Mouse (Mus musculus) liver (tissue): ENCODE results near the gene Gimap7.
"Not testable (repeated sequence)": the region's sequence is repeated elsewhere in the genome, so short reads cannot be mapped to it uniquely, and the experiment has no call there.

Experiments
- DNase-seq: peaks from one replicate; pipeline ENCODE4 v3.0.0-alpha.2; 2020; ENCODE audit warnings: mixed read lengths

Gene Gimap7

GRCm38 (mm10) chr6:48718455-48718854, at the start of gene Gimap7, which contains the start of gene Gm28053:
TSS of gene Gimap7 (plus strand) at chr6:48718621.
TSS of gene Gm28053 (plus strand) at chr6:48718607.
- DNase-seq = no peak

GRCm38 (mm10) chr6:48669446-48669969, 48.9 kb upstream of the Gimap7 start:
- no peak for DNase-seq

GRCm38 (mm10) chr6:48674291-48675058, 43.9 kb upstream of the Gimap7 start:
- DNase-seq = no peak

- DNase-seq = peak; percentile 21
Measured at GRCm38 (mm10) chr6:48675400-48675930, 43.0 kb upstream of the Gimap7 start.

GRCm38 (mm10) chr6:48675931-48676859, 42.2 kb upstream of the Gimap7 start, which contains the start of gene Gimap9:
TSS of gene Gimap9 (plus strand) at chr6:48676129.
- DNase-seq = peak; percentile 78

- no peak for DNase-seq
Measured at GRCm38 (mm10) chr6:48676860-48677415, 41.5 kb upstream of the Gimap7 start.

GRCm38 (mm10) chr6:48677492-48678345, 40.7 kb upstream of the Gimap7 start:
- DNase-seq = no peak

GRCm38 (mm10) chr6:48678391-48678790, 40.0 kb upstream of the Gimap7 start:
- no peak for DNase-seq

- DNase-seq = no peak
Measured at GRCm38 (mm10) chr6:48679701-48680100, 38.7 kb upstream of the Gimap7 start.

- no peak for DNase-seq
Measured at GRCm38 (mm10) chr6:48680421-48680820, 38.0 kb upstream of the Gimap7 start.

GRCm38 (mm10) chr6:48681472-48682090, 36.8 kb upstream of the Gimap7 start:
- no peak for DNase-seq

GRCm38 (mm10) chr6:48682271-48682670, 36.1 kb upstream of the Gimap7 start:
- no peak for DNase-seq

GRCm38 (mm10) chr6:48683263-48683821, 35.1 kb upstream of the Gimap7 start:
- not testable (repeated sequence) for DNase-seq

GRCm38 (mm10) chr6:48684319-48684718, 34.1 kb upstream of the Gimap7 start, which contains the start of gene Gimap4:
TSS of gene Gimap4 (plus strand) at chr6:48684549.
- no peak for DNase-seq

- DNase-seq = no peak
Measured at GRCm38 (mm10) chr6:48684806-48685205, 33.6 kb upstream of the Gimap7 start.

GRCm38 (mm10) chr6:48685251-48685650, 33.2 kb upstream of the Gimap7 start:
- DNase-seq = no peak

GRCm38 (mm10) chr6:48685694-48686665, 32.4 kb upstream of the Gimap7 start:
- no peak for DNase-seq

- DNase-seq = no peak
Measured at GRCm38 (mm10) chr6:48687077-48687476, 31.3 kb upstream of the Gimap7 start.

- DNase-seq = no peak
Measured at GRCm38 (mm10) chr6:48689320-48689719, 29.1 kb upstream of the Gimap7 start.

- DNase-seq = no peak
Measured at GRCm38 (mm10) chr6:48692962-48693361, 25.5 kb upstream of the Gimap7 start.
